Mouse (Mus musculus) CH12.LX (cell line): ENCODE data around the gene Ttll5. TPM values are rescaled to one million over a fixed set of nuclear protein-coding genes. Genes with fewer than 3 reads are reported as not detected.

ENCODE experiments used
- DNase-seq: peaks from one replicate; pipeline ENCODE4 v3.0.0-alpha.2; 2013; ENCODE audit errors: extremely low read depth
- H3K27ac ChIP-seq: 2 replicates; pipeline ENCODE4 v1.5.1; 2012; ENCODE audit warnings: low read depth, mild to moderate bottlenecking, control low read depth, moderate library complexity; ENCODE audit not compliant: insufficient read depth
- H3K27me3 ChIP-seq: replicated peaks from 2 replicates; pipeline ENCODE3; 2012; ENCODE audit warnings: inconsistent platforms
- H3K36me3 ChIP-seq, 2 experiments: replicated peaks in 1 of 2; 2 replicates each; pipeline versions ENCODE3 to v1.6.1; 2012; ENCODE audit warnings: inconsistent platforms in 1 of 2, low read length in 1 of 2, mild to moderate bottlenecking in 1 of 2, mixed read lengths in 1 of 2, moderate library complexity in 1 of 2; ENCODE audit not compliant: control insufficient read depth in 1 of 2, insufficient read depth in 1 of 2
- H3K4me1 ChIP-seq, 2 experiments: 2 replicates each; pipeline ENCODE4 v1.6.1; 2012; ENCODE audit warnings: inconsistent platforms in 1 of 2, moderate library complexity in 1 of 2; ENCODE audit not compliant: insufficient read depth in 2 of 2, control insufficient read depth in 1 of 2
- H3K4me2 ChIP-seq: 2 replicates; pipeline ENCODE4 v1.6.1; 2012; ENCODE audit warnings: low read depth, mild to moderate bottlenecking, control low read depth; ENCODE audit not compliant: poor library complexity, insufficient read depth, severe bottlenecking
- H3K4me3 ChIP-seq, 3 experiments: fragments of 150-350 bp in 1 of 3; sonication (generic) in 1 of 3; replicated peaks in 1 of 3; 2 replicates each; pipeline versions ENCODE3 to v1.5.1; 2011 to 2012; ENCODE audit warnings: low read depth in 2 of 3, low read length in 2 of 3, mild to moderate bottlenecking in 2 of 3, moderate library complexity in 2 of 3, control low read depth in 1 of 3, improper control_type of control experiment in 1 of 3, inconsistent platforms in 1 of 3, mixed read lengths in 1 of 3; ENCODE audit not compliant: poor library complexity in 1 of 3
- H3K79me2 ChIP-seq: replicated peaks from 2 replicates; pipeline ENCODE4 v1.6.1; 2012; ENCODE audit warnings: mild to moderate bottlenecking, moderate library complexity; ENCODE audit not compliant: control insufficient read depth, poor library complexity, insufficient read depth, severe bottlenecking; ENCODE audit errors: extremely low read depth
- H3K9ac ChIP-seq: 2 replicates; pipeline ENCODE4 v1.6.1; 2012; ENCODE audit warnings: low read depth, mild to moderate bottlenecking, control low read depth, moderate library complexity; ENCODE audit not compliant: insufficient read depth
- H3K9me3 ChIP-seq: replicated peaks from 2 replicates; pipeline ENCODE3; 2012; ENCODE audit warnings: low read length, inconsistent platforms, mixed read lengths
- CTCF ChIP-seq, 2 experiments: IDR thresholded peaks in 1 of 2; conservative IDR thresholded peaks in 1 of 2; 2 replicates each; pipeline ENCODE4 v1.5.1; 2011 to 2012; ENCODE audit warnings: low read depth in 2 of 2, low read length in 2 of 2, improper control_type of control experiment in 1 of 2, inconsistent platforms in 1 of 2, mild to moderate bottlenecking in 1 of 2, moderate library complexity in 1 of 2
- ELF1 ChIP-seq: IDR thresholded peaks from 2 replicates; pipeline ENCODE4 v1.6.1; 2014; ENCODE audit warnings: low read depth, mild to moderate bottlenecking, inconsistent platforms, low read length, improper control_type of control experiment
- IRF4 ChIP-seq: IDR thresholded peaks from 2 replicates; pipeline ENCODE4 v1.6.1; 2014; ENCODE audit warnings: low read depth, mild to moderate bottlenecking, inconsistent platforms, low read length, improper control_type of control experiment
- JUND ChIP-seq: conservative IDR thresholded peaks from 2 replicates; pipeline ENCODE4 v1.6.1; 2011; ENCODE audit warnings: low read depth, low read length, improper control_type of control experiment
- MAFK ChIP-seq: IDR thresholded peaks from 2 replicates; pipeline ENCODE4 v1.6.1; 2011; ENCODE audit warnings: low read length, improper control_type of control experiment; ENCODE audit not compliant: insufficient replicate concordance
- MAX ChIP-seq: IDR thresholded peaks from 2 replicates; pipeline ENCODE4 v1.6.1; 2011; ENCODE audit warnings: low read length, improper control_type of control experiment
- MAZ ChIP-seq: IDR thresholded peaks from 2 replicates; pipeline ENCODE4 v1.6.1; 2012; ENCODE audit warnings: low read depth, mild to moderate bottlenecking, inconsistent platforms, low read length, improper control_type of control experiment, moderate library complexity
- MEF2A ChIP-seq: IDR thresholded peaks from 2 replicates; pipeline ENCODE4 v1.6.1; 2014; ENCODE audit warnings: low read depth, mild to moderate bottlenecking, inconsistent platforms, low read length, improper control_type of control experiment, borderline replicate concordance
- MYC ChIP-seq: IDR thresholded peaks from 2 replicates; pipeline ENCODE4 v1.6.1; 2011; ENCODE audit warnings: low read depth, mild to moderate bottlenecking, improper control_type of control experiment, low read length
- PAX5 ChIP-seq: IDR thresholded peaks from 2 replicates; pipeline ENCODE4 v1.6.1; 2012; ENCODE audit warnings: low read length, inconsistent platforms, mixed read lengths
- POLR2AphosphoS2 ChIP-seq: IDR thresholded peaks from 2 replicates; pipeline ENCODE4 v1.6.1; 2011; ENCODE audit warnings: low read depth, low read length, improper control_type of control experiment
- RAD21 ChIP-seq: IDR thresholded peaks from 2 replicates; pipeline ENCODE4 v1.6.1; 2011; ENCODE audit warnings: low read depth, mild to moderate bottlenecking, low read length, improper control_type of control experiment, moderate library complexity
- RCOR1 ChIP-seq: conservative IDR thresholded peaks from 2 replicates; pipeline ENCODE4 v1.6.1; 2012; ENCODE audit warnings: low read depth, mild to moderate bottlenecking, inconsistent platforms, low read length, improper control_type of control experiment
- TBP ChIP-seq: conservative IDR thresholded peaks from 2 replicates; pipeline ENCODE4 v1.6.1; 2011; ENCODE audit warnings: low read depth, low read length, improper control_type of control experiment
- TCF12 ChIP-seq: IDR thresholded peaks from 2 replicates; pipeline ENCODE4 v1.6.1; 2014; ENCODE audit warnings: low read depth, mild to moderate bottlenecking, inconsistent platforms, low read length, improper control_type of control experiment
- UBTF ChIP-seq: IDR thresholded peaks from 2 replicates; pipeline ENCODE4 v1.6.1; 2012; ENCODE audit warnings: low read depth, mild to moderate bottlenecking, inconsistent platforms, low read length, improper control_type of control experiment, moderate library complexity
- USF1 ChIP-seq: IDR thresholded peaks from 2 replicates; pipeline ENCODE4 v1.6.1; 2014; ENCODE audit warnings: low read depth, mild to moderate bottlenecking, inconsistent platforms, low read length, improper control_type of control experiment
- ZKSCAN1 ChIP-seq: IDR thresholded peaks from 2 replicates; pipeline ENCODE4 v1.6.1; 2012; ENCODE audit warnings: low read depth, inconsistent platforms, low read length, improper control_type of control experiment, borderline replicate concordance
- ZMIZ1 ChIP-seq: IDR thresholded peaks from 2 replicates; pipeline ENCODE4 v1.6.1; 2012; ENCODE audit warnings: low read depth, mild to moderate bottlenecking, inconsistent platforms, low read length, improper control_type of control experiment
- ZNF384 ChIP-seq: IDR thresholded peaks from 2 replicates; pipeline ENCODE4 v1.6.1; 2012; ENCODE audit warnings: low read depth, low read length, improper control_type of control experiment, inconsistent platforms
- dilution Hi-C: fragments of 300-500 bp; cut with MboI; formaldehyde crosslinking; loops from 2 replicates; pipeline ENCODE4 v1.14.3; 2020; ENCODE audit warnings: low sequenced_read_pairs; ENCODE audit not compliant: extremely low pct_unique_long_range_greater_than_20kb, extremely low pct_ligation_motif_present
- in situ Hi-C: fragments of 300-500 bp; cut with MboI; formaldehyde crosslinking; loops from 3 replicates; pipeline ENCODE4 v1.14.3; 2019; ENCODE audit warnings: low sequenced_read_pairs, low pct_ligation_motif_present, low pct_unique_long_range_greater_than_20kb, mixed read lengths
- polyA plus RNA-seq: library from polyadenylated mRNA; unstranded; fragments of >175 nt; gene quantifications from 2 replicates; pipeline ENCODE4 v1.2.1, GENCODE M21; 2012; ENCODE audit warnings: low read depth; ENCODE audit not compliant: insufficient read length
- total RNA-seq, 2 experiments: library from RNA; depleted of rRNA; stranded (reverse); fragments of 300-350 nt in 1 of 2; fragments of >200 nt in 1 of 2; gene quantifications; 2 replicates each; pipeline ENCODE4 v1.2.3; 2012 to 2014

The Ttll5 gene
- total and polyA plus RNA-seq, 3 experiments = 5.7 to 14.0 (median 8.7) TPM

DNA sequence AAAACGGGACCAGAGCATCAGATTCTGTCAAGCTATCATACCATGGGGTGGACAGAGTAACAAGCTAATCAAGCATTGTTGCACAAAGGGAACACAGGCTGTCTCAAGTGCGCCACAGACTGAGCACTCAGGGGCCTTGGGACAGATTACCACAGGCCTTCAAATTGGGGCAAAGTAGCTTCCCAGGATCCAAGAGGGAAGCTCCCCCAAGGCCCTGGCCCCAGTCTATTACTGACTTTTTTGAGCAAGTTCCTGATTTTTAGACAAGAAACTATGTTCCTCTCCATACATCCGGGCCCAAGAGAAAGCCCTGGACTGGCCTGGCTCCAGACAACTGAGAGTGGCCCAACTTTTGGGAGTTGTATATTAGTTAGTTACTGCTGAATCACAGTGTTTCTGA lies 42.9 kb upstream of the Ttll5 start:
- no peak for DNase-seq
- H3K36me3 ChIP-seq = no peaks in the 10 kb centered on the region
- in situ Hi-C loops (no loop called here), dilution Hi-C loops (no loop called here)
- no peaks in the 10 kb centered on the region for H3K9me3 ChIP-seq
- H3K4me1 ChIP-seq = no peaks in the 10 kb centered on the region; a peak in 1 of 4 replicates
- no peaks in the 10 kb centered on the region for H3K79me2 ChIP-seq
- TF ChIP-seq PAX5 = no peak
- TF ChIP-seq POLR2AphosphoS2 = no peak
- TF ChIP-seq ZKSCAN1 = no peak
- no peak for TF ChIP-seq MAZ
- no peak for TF ChIP-seq IRF4
- no peak for TF ChIP-seq MAX
- TF ChIP-seq MEF2A = no peak
- no peak for TF ChIP-seq ZMIZ1
- TF ChIP-seq ZNF384 = no peak
- no peak for TF ChIP-seq MYC
- no peak for TF ChIP-seq RCOR1
- no peak for TF ChIP-seq TCF12
- TF ChIP-seq CTCF (conservative IDR thresholded peaks at IDR 0.05 in 1 of 2, IDR thresholded peaks at IDR 0.05 in 1 of 2; ENCODE audit: low read depth in 2 of 2, low read length in 2 of 2) = no peak
- H3K27me3 ChIP-seq = no peaks in the 10 kb centered on the region
- no peak overlapping the region for H3K4me3 ChIP-seq
- H3K9ac ChIP-seq = no peak overlapping the region
- no peak overlapping the region for H3K4me2 ChIP-seq
- no peak overlapping the region for H3K27ac ChIP-seq

GRCm38 (mm10) chr12:85784916-85785815 lies 39.3 kb upstream of the Ttll5 start:
- Histone ChIP-seq H3K79me2 (no peaks in the 10 kb centered on the region), H3K9me3 (no peaks in the 10 kb centered on the region), H3K27ac (no peak overlapping the region), H3K4me2 (no peak overlapping the region), H3K4me3 (no peak overlapping the region), H3K27me3 (no peaks in the 10 kb centered on the region), H3K9ac (no peak overlapping the region), H3K36me3 (no peaks in the 10 kb centered on the region), H3K4me1 (no peaks in the 10 kb centered on the region)
- DNase-seq = no peak
- no peak for TF ChIP-seq RAD21
- no peak for TF ChIP-seq TBP
- TF ChIP-seq PAX5 = no peak
- no peak for TF ChIP-seq CTCF (conservative IDR thresholded peaks at IDR 0.05 in 1 of 2, IDR thresholded peaks at IDR 0.05 in 1 of 2; ENCODE audit: low read depth in 2 of 2, low read length in 2 of 2)
- TF ChIP-seq USF1 = no peak
- no peak for TF ChIP-seq ZNF384
- no peak for TF ChIP-seq ELF1
- TF ChIP-seq UBTF = no peak
- no peak for TF ChIP-seq RCOR1
- TF ChIP-seq MAFK = no peak
- no peak for TF ChIP-seq POLR2AphosphoS2
- no peak for TF ChIP-seq JUND
- in situ Hi-C loops (no loop called here), dilution Hi-C loops (no loop called here)
